Mouse (Mus musculus) activated CD4-positive, CD25-positive, alpha-beta regulatory T cell, adult 4 months (primary cell): Measurements from ENCODE around the gene Gpr88. TPM values are rescaled to one million over a fixed set of nuclear protein-coding genes. Genes with fewer than 3 reads are reported as not detected.

Source experiments
- polyA plus RNA-seq, 2 experiments: library from polyadenylated mRNA; unstranded; fragments of 100-300 nt; shearing (Covaris generic); gene quantifications; one replicate each; pipeline ENCODE4 v1.2.1; 2017

Gpr88 gene
- polyA plus RNA-seq, 2 experiments from 2014 or later = not detected

Other genes with a start within 250 kb of the Gpr88 start
- gene Slc30a7, start 246.1 kb downstream of the Gpr88 start, polyA plus RNA-seq = 10 to 100 TPM; 47.7 to 50.2 TPM
- gene Extl2, start 246.0 kb downstream of the Gpr88 start, polyA plus RNA-seq = 10 to 100 TPM in 1 of 2 experiments, 1 to 10 TPM in 1; 6.9 to 11.1 TPM
- gene Vcam1, start 123.8 kb downstream of the Gpr88 start, polyA plus RNA-seq = 1 to 10 TPM; 2.7 TPM
- gene Cdc14a, start 170.5 kb upstream of the Gpr88 start, polyA plus RNA-seq = 10 to 100 TPM; 12.0 to 12.1 TPM